Mouse (Mus musculus) E14TG2a.4 (cell line): ENCODE results near the gene Rab11fip4.

Experiments
- H3K27me3 ChIP-seq: 2 replicates; pipeline ENCODE4 v1.6.1; 2014; ENCODE audit warnings: low read length, control low read depth; ENCODE audit not compliant: insufficient read depth
- H3K36me3 ChIP-seq: 2 replicates; pipeline ENCODE4 v1.6.1; 2014; ENCODE audit warnings: low read length, control low read depth; ENCODE audit not compliant: insufficient read depth
- H3K4me1 ChIP-seq: replicated peaks from 2 replicates; pipeline ENCODE4 v1.6.1; 2014; ENCODE audit warnings: low read depth, low read length, control low read depth
- H3K4me3 ChIP-seq: replicated peaks from 2 replicates; pipeline ENCODE4 v1.5.1; 2014; ENCODE audit warnings: mild to moderate bottlenecking, low read length
- H3K9me3 ChIP-seq: 2 replicates; pipeline ENCODE4 v1.6.1; 2014; ENCODE audit warnings: low read length, control low read depth
- CTCF ChIP-seq: conservative IDR thresholded peaks from 2 replicates; pipeline ENCODE4 v1.5.1; 2014; ENCODE audit warnings: low read length
- NANOG ChIP-seq: IDR thresholded peaks from 2 replicates; pipeline ENCODE4 v1.6.1; 2014; ENCODE audit warnings: borderline replicate concordance, low read length, mixed read lengths
- POU5F1 ChIP-seq: IDR thresholded peaks from 2 replicates; pipeline ENCODE4 v1.6.1; 2014; ENCODE audit warnings: low read length, borderline replicate concordance

The Rab11fip4 gene

GRCm38 (mm10) chr11:79640940-79641733 is 50.1 kb downstream of the Rab11fip4 start:
- Histone ChIP-seq H3K36me3 (no peaks in the 10 kb centered on the region), H3K4me1 (peaks cover 97% of the 10 kb centered on the region), H3K9me3 (no peaks in the 10 kb centered on the region), H3K27me3 (no peaks in the 10 kb centered on the region), H3K4me3 (0 out of 2 replicates have a peak overlapping the region, but pooled peaks have one; percentile 20)
- TF ChIP-seq NANOG (no peak), POU5F1 (no peak), CTCF (no peak)

GRCm38 (mm10) chr11:79643730-79644129 is 52.7 kb downstream of the Rab11fip4 start:
- Histone ChIP-seq H3K36me3 (no peaks in the 10 kb centered on the region), H3K4me1 (peaks cover 98% of the 10 kb centered on the region), H3K9me3 (no peaks in the 10 kb centered on the region), H3K27me3 (peaks cover 7% of the 10 kb centered on the region; the same call in 1 of the 2 replicates), H3K4me3 (0 out of 2 replicates have a peak overlapping the region, but pooled peaks have one; percentile 26)
- no peak for TF ChIP-seq NANOG
- no peak for TF ChIP-seq POU5F1
- no peak for TF ChIP-seq CTCF

GRCm38 (mm10) chr11:79644717-79645191 is 53.7 kb downstream of the Rab11fip4 start:
- Histone ChIP-seq H3K27me3 (peaks cover 9% of the 10 kb centered on the region; the same call in 1 of the 2 replicates), H3K4me3 (peak overlapping the region; percentile 26; the same call in 1 of the 2 replicates), H3K4me1 (peaks cover 98% of the 10 kb centered on the region), H3K9me3 (no peaks in the 10 kb centered on the region), H3K36me3 (no peaks in the 10 kb centered on the region)
- TF ChIP-seq CTCF = no peak
- TF ChIP-seq NANOG = no peak

- peaks cover 99% of the 10 kb centered on the region for H3K4me1 ChIP-seq
- peaks cover 9% of the 10 kb centered on the region for H3K27me3 ChIP-seq
- H3K4me3 ChIP-seq = no peak overlapping the region
- H3K9me3 ChIP-seq = no peaks in the 10 kb centered on the region
- no peak for TF ChIP-seq POU5F1
- no peak for TF ChIP-seq NANOG
- no peak for TF ChIP-seq CTCF
- no peaks in the 10 kb centered on the region for H3K36me3 ChIP-seq
Observed at GRCm38 (mm10) chr11:79646026-79646425, 55.0 kb downstream of the Rab11fip4 start.

GRCm38 (mm10) chr11:79646467-79647070 is 55.6 kb downstream of the Rab11fip4 start:
- Histone ChIP-seq H3K9me3 (no peaks in the 10 kb centered on the region), H3K27me3 (peaks cover 11% of the 10 kb centered on the region), H3K4me1 (peaks cover 99% of the 10 kb centered on the region), H3K4me3 (peak overlapping the region; percentile 63), H3K36me3 (no peaks in the 10 kb centered on the region)
- no peak for TF ChIP-seq NANOG
- no peak for TF ChIP-seq CTCF
- TF ChIP-seq POU5F1 = peak; percentile 91

GRCm38 (mm10) chr11:79647071-79647501 is 56.1 kb downstream of the Rab11fip4 start:
- TF ChIP-seq POU5F1 = no peak
- TF ChIP-seq CTCF = no peak
- TF ChIP-seq NANOG = no peak
- Histone ChIP-seq H3K4me1 (peaks cover 99% of the 10 kb centered on the region), H3K4me3 (peak overlapping the region; percentile 63), H3K27me3 (peaks cover 15% of the 10 kb centered on the region), H3K36me3 (no peaks in the 10 kb centered on the region), H3K9me3 (no peaks in the 10 kb centered on the region)

- Histone ChIP-seq H3K4me3 (peak overlapping the region; percentile 13; the same call in 1 of the 2 replicates), H3K27me3 (peaks cover 24% of the 10 kb centered on the region), H3K36me3 (no peaks in the 10 kb centered on the region), H3K4me1 (peaks cover 99% of the 10 kb centered on the region), H3K9me3 (no peaks in the 10 kb centered on the region)
- TF ChIP-seq CTCF (no peak), POU5F1 (no peak), NANOG (no peak)
Observed at GRCm38 (mm10) chr11:79650359-79650835, 59.4 kb downstream of the Rab11fip4 start.

- no peak for TF ChIP-seq NANOG
- TF ChIP-seq POU5F1 = no peak
- TF ChIP-seq CTCF = no peak
- H3K36me3 ChIP-seq = no peaks in the 10 kb centered on the region
- peaks cover 24% of the 10 kb centered on the region for H3K27me3 ChIP-seq
- H3K9me3 ChIP-seq = no peaks in the 10 kb centered on the region
- peaks cover 100% of the 10 kb centered on the region for H3K4me1 ChIP-seq
- peak overlapping the region; percentile 52 for H3K4me3 ChIP-seq
Observed at GRCm38 (mm10) chr11:79652257-79652656, 61.2 kb downstream of the Rab11fip4 start.
